Mouse (Mus musculus) spleen, adult 2 months (tissue): ENCODE data around the gene Apeh.

Source experiments
- CTCF ChIP-seq: fragments of 200-500 bp; IDR thresholded peaks from 2 replicates; pipeline ENCODE4 v1.5.1; 2011; ENCODE audit warnings: mild to moderate bottlenecking, inconsistent platforms; ENCODE audit not compliant: insufficient read depth, insufficient read length, insufficient replicate concordance; ENCODE audit errors: extremely low read depth
- POLR2A ChIP-seq: fragments of 200-500 bp; IDR thresholded peaks from 2 replicates; pipeline ENCODE4 v1.6.1; 2011; ENCODE audit warnings: low read depth, low read length, inconsistent platforms

GRCm38 (mm10) chr9:108055061-108055460, 39.3 kb downstream of the Apeh start:
- TF ChIP-seq CTCF = no peak
- no peak for TF ChIP-seq POLR2A
